In the genomic region with DNA sequence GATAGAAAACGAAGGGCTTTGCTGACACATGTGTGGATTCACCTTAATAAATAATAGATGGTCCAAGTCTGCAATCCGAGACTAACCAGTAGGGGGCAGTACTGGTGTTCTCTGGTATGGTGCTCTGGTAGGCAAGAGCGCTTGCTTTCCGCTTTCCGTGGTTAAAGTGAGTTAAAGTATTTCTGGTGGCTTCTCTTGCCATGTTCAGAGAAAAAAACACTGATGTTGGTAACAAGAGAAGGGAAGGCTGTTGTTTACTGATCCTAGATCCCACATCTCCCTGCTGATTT, we compare ENCODE assay signal across 9 mouse cellular contexts.
DNase-seq lines count a peak whose midpoint lies in the region; ATAC-seq and TF ChIP-seq lines count a peak whose summit lies in the region.
"Had no signal": no experiment of that assay in that cellular context is flagged by ENCODE, and none has a peak within 500 bp of the region (broad histone marks: within the 10 kb centered on the region; RNA-seq: fewer than 3 reads in every experiment).

No protein-coding gene starts in this region.

- peak; percentile 43 for TF ChIP-seq CTCF in intestine, postnatal 0 days (IDR thresholded peaks at IDR 0.05; ENCODE audit: low read depth)

- H3K27me3 ChIP-seq in intestine, postnatal 0 days (replicated peaks; ENCODE audit: control insufficient read depth, insufficient read depth, low read length): no peaks in the 10 kb centered on the region
- no peaks in the 10 kb centered on the region for H3K27me3 ChIP-seq in intestine, embryonic 16.5 days (replicated peaks; ENCODE audit: control insufficient read depth, insufficient read depth, low read length)
- H3K27me3 ChIP-seq in embryonic facial prominence, embryonic 14.5 days (replicated peaks; ENCODE audit: control insufficient read depth, insufficient read depth, low read length): no peaks in the 10 kb centered on the region
- H3K27me3 ChIP-seq in heart, embryonic 10.5 days (ENCODE audit: insufficient read depth, poor library complexity, severe bottlenecking): no peaks in the 10 kb centered on the region

- no peaks in the 10 kb centered on the region for H3K36me3 ChIP-seq in intestine, postnatal 0 days (ENCODE audit: control insufficient read depth, insufficient read depth)
- no peaks in the 10 kb centered on the region for H3K36me3 ChIP-seq in intestine, embryonic 16.5 days (ENCODE audit: control insufficient read depth, insufficient read depth, low read length)
- H3K36me3 ChIP-seq in embryonic facial prominence, embryonic 14.5 days (ENCODE audit: control insufficient read depth, insufficient read depth, low read length): no peaks in the 10 kb centered on the region
- no peaks in the 10 kb centered on the region for H3K36me3 ChIP-seq in heart, embryonic 10.5 days

- no peaks in the 10 kb centered on the region for H3K4me1 ChIP-seq in intestine, postnatal 0 days (replicated peaks; ENCODE audit: control insufficient read depth, insufficient read depth, low read length)
- peaks cover 5% of the 10 kb centered on the region; the same call in 1 of the 2 replicates for H3K4me1 ChIP-seq in intestine, embryonic 16.5 days (ENCODE audit: control insufficient read depth, insufficient read depth, low read length)
- no peaks in the 10 kb centered on the region for H3K4me1 ChIP-seq in embryonic facial prominence, embryonic 14.5 days (ENCODE audit: control insufficient read depth, insufficient read depth, low read length)
- H3K4me1 ChIP-seq in heart, embryonic 10.5 days: no peaks in the 10 kb centered on the region

- 71% methylated on average over 5 of the region's 5 CpGs for WGBS in intestine, postnatal 0 days
- WGBS in intestine, embryonic 16.5 days: 69% methylated on average over 5 of the region's 5 CpGs
- WGBS in embryonic facial prominence, embryonic 14.5 days: 63% methylated on average over 5 of the region's 5 CpGs
- WGBS in heart, embryonic 10.5 days: 50% methylated on average over 5 of the region's 5 CpGs

- H3K9ac ChIP-seq in intestine, postnatal 0 days (ENCODE audit: low read depth, low read length): no peak overlapping the region
- H3K9ac ChIP-seq in intestine, embryonic 16.5 days (ENCODE audit: low read depth, low read length): no peak overlapping the region
- no peak overlapping the region for H3K9ac ChIP-seq in embryonic facial prominence, embryonic 14.5 days (ENCODE audit: low read depth, low read length)

- H3K27ac ChIP-seq in intestine, postnatal 0 days (ENCODE audit: low read depth, low read length): no peak overlapping the region
- H3K27ac ChIP-seq in intestine, embryonic 16.5 days (ENCODE audit: low read length): no peak overlapping the region
- H3K27ac ChIP-seq in embryonic facial prominence, embryonic 14.5 days (replicated peaks; ENCODE audit: low read depth, low read length): no peak overlapping the region
- H3K27ac ChIP-seq in heart, embryonic 10.5 days: no peak overlapping the region

- H3K4me2 ChIP-seq in intestine, postnatal 0 days (replicated peaks; ENCODE audit: low read depth): no peak overlapping the region
- H3K4me2 ChIP-seq in intestine, embryonic 16.5 days (ENCODE audit: low read depth, low read length): no peak overlapping the region
- H3K4me2 ChIP-seq in embryonic facial prominence, embryonic 14.5 days (ENCODE audit: low read depth, low read length): no peak overlapping the region

- H3K4me3 ChIP-seq in intestine, postnatal 0 days (ENCODE audit: low read depth, low read length): no peak overlapping the region
- no peak overlapping the region for H3K4me3 ChIP-seq in intestine, embryonic 16.5 days (ENCODE audit: low read length)
- H3K4me3 ChIP-seq in embryonic facial prominence, embryonic 14.5 days (ENCODE audit: low read depth, low read length): no peak overlapping the region
- no peak overlapping the region for H3K4me3 ChIP-seq in heart, embryonic 10.5 days

- no peaks in the 10 kb centered on the region for H3K9me3 ChIP-seq in intestine, postnatal 0 days (ENCODE audit: control insufficient read depth)
- H3K9me3 ChIP-seq in intestine, embryonic 16.5 days (ENCODE audit: control insufficient read depth, low read length): no peaks in the 10 kb centered on the region
- H3K9me3 ChIP-seq in embryonic facial prominence, embryonic 14.5 days (ENCODE audit: control insufficient read depth, low read length): no peaks in the 10 kb centered on the region
- no peaks in the 10 kb centered on the region for H3K9me3 ChIP-seq in heart, embryonic 10.5 days

- ATAC-seq in intestine, postnatal 0 days: no peak
- ATAC-seq in intestine, embryonic 16.5 days: no peak
- ATAC-seq in embryonic facial prominence, embryonic 14.5 days (ENCODE audit: low read depth): no peak

- DNase-seq in right cerebral cortex, adult 2 months (ENCODE audit: low spot score in 2 of 2): peak; percentile 25 to 45
- DNase-seq in right cerebral cortex, postnatal 10 days (ENCODE audit: low spot score in 2 of 2): no peak
- peak; percentile 11 for DNase-seq in embryonic facial prominence, embryonic 14.5 days (ENCODE audit: low spot score)
- peak; percentile 45 for DNase-seq in testis, postnatal 14 days (ENCODE audit: low spot score)
- no peak for DNase-seq in heart, embryonic 10.5 days (ENCODE audit: low spot score)
- no peak for DNase-seq in urinary bladder, postnatal 14 days (ENCODE audit: low spot score)
- DNase-seq: thymus, postnatal 4 days had no signal

Comparison
In these comparisons a context has a peak if more than half of its experiments do, and no peak if none do; other contexts are left out.
1. DNase-seq: peak in right cerebral cortex, adult 2 months (2 of 2), embryonic facial prominence, embryonic 14.5 days (single experiment) and testis, postnatal 14 days (single experiment); none in right cerebral cortex, postnatal 10 days (0 of 2), heart, embryonic 10.5 days (single experiment) and urinary bladder, postnatal 14 days (single experiment).